Mouse (Mus musculus) CD4-positive helper T cell, adult 2 months (primary cell): Measurements from ENCODE around the gene Hist1h2af.

ENCODE experiments used
- DNase-seq: peaks from one replicate; pipeline ENCODE4 v3.0.0-alpha.2; 2012; ENCODE audit warnings: low read depth, missing footprints, low spot score

Hist1h2af gene

DNA sequence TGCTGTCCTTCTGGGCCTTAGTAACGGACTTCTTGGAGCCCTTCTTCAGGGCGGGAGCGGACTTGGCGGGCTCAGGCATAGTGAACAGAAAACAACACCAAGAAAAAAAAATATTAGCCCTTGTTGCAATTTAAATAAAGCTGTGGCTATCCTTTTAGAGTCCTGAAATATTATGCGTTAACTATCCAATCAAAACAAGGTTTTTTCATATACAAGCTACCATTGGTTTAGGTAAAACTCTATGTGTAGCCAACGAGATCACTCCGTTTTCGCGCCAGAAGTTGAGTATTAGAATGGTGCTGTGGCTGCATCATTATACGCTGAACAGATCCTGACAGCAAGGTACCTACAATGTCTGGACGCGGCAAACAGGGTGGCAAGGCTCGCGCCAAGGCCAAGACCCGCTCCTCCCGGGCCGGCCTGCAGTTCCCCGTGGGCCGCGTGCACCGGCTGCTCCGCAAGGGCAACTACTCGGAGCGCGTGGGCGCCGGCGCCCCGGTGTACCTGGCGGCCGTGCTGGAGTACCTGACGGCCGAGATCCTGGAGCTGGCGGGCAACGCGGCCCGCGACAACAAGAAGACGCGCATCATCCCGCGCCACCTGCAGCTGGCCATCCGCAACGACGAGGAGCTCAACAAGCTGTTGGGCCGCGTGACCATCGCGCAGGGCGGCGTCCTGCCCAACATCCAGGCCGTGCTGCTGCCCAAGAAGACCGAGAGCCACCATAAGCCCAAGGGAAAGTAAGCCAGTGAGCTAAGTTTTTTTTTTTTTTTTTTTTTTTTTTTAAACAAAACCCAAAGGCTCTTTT, at the start of gene Hist1h2af:
Gene Hist1h2af (plus strand): TSS at position 347 of the 808 bp plus-strand sequence.
- DNase-seq = peak; percentile 80

DNA sequence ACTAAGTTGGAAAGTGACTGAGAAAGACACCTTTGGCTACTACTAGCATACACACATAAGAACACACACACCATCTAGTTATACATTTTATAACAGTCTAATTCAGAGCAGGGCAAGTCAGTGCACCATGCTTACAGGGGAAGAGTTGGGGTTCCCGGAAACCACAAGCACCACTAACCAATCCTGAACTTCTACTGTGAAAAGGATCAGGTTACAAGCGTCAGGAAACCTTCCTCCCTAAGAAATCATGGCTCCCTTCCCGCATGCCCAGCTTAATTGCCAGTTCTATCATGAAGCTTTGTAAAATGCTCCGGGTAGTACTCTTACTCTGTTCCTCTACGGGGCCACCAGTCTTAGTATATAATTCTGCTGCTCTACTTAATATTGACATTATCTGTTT, 48.4 kb upstream of the Hist1h2af start:
- no peak for DNase-seq

DNA sequence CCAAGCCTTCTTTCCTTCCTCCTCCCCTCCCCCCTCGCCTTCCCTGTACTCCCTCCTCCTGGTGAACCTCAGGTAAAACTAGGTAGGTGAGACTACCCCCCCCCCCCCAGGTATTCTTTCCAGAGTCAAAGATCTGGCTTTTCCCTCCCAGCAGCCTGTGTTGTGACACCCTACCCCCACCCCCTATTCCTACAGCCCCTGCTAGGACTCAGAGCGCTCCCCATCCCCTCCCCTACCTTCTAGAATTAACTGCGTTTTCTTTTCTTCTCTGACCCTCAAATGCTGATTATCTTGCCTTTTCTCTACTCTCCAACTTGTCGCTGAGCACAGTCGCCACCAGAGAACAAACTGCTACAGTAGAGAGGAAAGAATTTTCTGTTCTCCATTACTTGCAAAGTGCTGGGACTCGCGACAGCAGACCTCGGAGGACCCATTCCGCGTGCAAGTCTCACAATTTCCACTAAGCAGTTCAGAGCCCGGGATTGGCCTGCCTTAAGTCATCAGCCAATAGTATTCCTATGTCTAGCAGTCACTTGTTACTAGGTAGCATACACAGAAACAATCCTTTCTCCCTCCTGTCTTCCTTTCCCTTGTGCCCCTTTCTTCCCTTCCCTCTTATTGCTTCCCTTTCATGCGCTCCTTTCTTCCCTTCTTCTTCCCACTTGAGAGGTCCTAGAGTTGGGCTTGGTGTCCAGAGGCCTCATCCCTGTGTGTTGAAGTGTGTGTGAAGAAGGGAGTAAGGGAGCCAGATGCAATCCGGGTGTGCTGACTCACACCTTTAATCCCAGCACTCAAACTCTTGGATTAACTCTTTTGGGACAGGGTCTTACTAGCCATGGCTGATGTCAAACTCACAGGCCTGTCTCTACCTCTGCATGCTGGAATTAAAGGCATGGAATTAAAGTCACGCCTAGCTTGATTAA, 45.0 kb upstream of the Hist1h2af start, which contains the start of gene Btn2a2:
Gene Btn2a2 (minus strand): TSS at position 458 of the 923 bp plus-strand sequence.
- peak; percentile 75 for DNase-seq

- DNase-seq = no peak
Observed at GRCm38 (mm10) chr13:23490863-23491262, 42.8 kb upstream of the Hist1h2af start.

GRCm38 (mm10) chr13:23491263-23491662, 42.4 kb upstream of the Hist1h2af start:
- no peak for DNase-seq

DNA sequence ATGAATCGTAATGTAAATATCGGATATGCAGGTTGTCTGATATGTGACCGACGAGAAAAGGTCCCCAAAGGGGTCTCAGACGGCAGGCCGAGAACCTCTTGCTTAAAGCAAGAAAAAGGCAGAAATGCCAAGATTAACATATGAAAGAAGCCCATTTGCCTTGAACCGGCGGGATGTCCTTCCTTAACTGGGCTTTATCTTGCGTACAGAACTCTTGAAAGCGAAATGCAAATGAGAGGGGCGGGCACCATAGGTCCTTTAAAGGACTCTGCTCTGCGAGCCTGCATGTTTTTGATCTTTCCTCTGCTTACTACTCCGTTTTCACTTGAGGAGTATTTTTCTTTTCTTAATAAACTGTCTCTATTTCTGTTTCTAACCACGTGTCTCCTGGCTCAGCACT, 41.7 kb upstream of the Hist1h2af start:
- no peak for DNase-seq

GRCm38 (mm10) chr13:23495526-23495925, 38.2 kb upstream of the Hist1h2af start:
- no peak for DNase-seq

GRCm38 (mm10) chr13:23497656-23498321, 35.9 kb upstream of the Hist1h2af start:
- DNase-seq = no peak

- DNase-seq = no peak
Observed at GRCm38 (mm10) chr13:23498653-23499052, 35.1 kb upstream of the Hist1h2af start.

- no peak for DNase-seq
Observed at GRCm38 (mm10) chr13:23499943-23500342, 33.8 kb upstream of the Hist1h2af start.

- DNase-seq = peak; percentile 64
Observed at GRCm38 (mm10) chr13:23500424-23501200, 33.1 kb upstream of the Hist1h2af start.

DNA sequence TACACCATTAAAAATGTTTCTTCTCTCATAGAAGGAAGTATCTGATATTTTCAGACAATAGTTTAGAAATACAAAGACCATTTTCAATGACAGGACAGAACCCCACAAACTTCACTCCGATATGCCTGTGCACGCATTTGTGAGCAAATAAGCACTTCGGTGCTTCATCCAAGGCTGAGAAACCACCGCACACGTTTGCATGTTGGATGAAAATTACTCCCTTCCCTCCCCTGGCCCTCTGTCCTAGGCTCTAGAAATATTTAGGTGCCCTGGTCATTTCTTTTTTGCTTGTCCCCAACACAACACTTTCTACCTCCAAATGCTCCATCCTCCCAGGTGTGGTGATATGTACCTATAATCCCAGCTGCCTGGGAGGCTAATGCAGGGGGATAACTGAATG, 32.2 kb upstream of the Hist1h2af start:
- no peak for DNase-seq

- DNase-seq = no peak
Observed at GRCm38 (mm10) chr13:23502031-23502567, 31.6 kb upstream of the Hist1h2af start.

DNA sequence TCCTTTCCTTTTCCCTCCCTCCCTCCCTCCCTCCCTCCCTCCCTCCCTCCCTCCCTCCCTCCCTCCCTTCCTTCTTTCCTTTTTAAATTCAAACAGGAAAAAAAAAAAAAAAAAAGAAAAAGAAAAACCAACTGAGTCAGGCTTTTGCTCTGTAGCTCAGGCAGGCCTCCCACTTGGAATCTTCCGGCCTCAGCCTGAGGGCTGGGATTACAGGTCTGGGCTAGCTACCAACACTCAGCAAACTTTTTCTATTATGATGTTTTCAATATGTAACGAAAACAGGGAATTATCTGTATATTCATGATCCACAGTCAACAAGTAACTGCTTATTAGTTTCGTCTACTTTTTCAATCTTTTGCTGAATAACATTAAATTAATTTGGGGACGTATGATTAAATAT, 30.8 kb upstream of the Hist1h2af start:
- DNase-seq = no peak

DNA sequence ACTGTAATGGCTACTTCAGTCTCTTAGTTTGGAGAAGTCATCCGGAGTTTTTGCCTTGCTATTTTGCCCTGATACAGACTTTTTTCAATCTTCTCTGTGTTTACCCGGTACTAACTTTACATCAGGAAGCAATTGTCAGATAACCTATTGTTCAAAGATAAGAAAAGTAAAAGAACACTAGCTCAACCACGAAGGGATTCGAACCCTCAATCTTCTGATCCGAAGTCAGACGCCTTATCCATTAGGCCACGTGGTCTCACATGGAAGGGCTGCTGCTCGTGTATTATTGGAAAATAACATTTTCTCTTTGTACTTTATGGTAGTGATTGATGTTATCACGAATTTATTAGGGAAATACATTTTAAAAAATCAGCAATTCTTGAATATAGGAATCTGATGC, 29.9 kb upstream of the Hist1h2af start:
- DNase-seq = peak; percentile 57

DNA sequence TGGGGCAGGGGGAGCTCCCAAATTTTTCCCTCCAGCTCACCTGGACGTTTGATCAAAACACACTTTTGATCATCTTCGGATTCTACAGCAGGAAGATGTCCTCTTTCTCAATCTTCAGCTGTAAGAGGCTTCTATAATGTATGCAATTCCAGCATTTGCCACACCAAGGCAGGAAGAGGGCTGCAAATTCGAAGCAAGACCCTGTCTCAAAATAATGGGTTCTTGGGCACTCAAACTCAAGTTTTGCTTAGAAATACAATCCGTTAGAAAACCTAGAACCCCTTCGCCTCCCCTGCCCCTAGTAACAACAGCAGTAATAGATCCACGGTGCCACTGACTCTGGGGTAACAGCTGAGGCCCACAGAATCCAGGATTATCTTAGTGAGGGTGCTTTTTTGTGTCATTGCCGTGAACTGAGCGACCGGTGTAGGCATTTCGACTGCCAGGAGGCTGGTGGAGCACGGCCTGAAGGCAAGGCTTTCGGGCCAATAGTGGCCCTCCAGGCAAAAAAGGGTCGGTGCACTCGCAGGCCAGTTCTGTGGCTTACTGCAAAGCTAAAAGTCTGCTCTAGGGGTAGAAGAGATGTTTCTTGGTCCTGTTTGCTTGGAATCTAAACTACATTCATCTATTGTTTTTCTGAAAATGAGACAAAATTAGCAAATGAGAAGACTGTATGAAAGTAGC, 27.9 kb upstream of the Hist1h2af start:
- DNase-seq = no peak

DNA sequence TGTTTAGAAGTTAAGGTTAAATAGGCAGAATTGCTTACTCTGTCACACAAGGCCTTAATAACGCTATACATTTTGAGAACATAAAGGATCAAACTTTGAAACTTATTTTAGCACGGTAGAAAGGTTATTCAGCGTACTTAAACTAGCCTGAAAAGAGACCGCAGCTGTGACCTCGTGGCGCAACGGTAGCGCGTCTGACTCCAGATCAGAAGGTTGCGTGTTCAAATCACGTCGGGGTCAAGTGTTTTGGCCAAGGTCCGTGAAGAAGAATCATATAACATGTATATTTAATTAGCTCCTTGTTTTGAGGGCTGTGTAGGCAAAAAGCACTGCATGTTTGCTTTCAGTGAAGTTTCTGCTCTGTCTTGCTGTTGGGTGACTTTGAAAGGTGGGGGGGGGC, 27.4 kb upstream of the Hist1h2af start:
- peak; percentile 39 for DNase-seq

GRCm38 (mm10) chr13:23506819-23507515, 26.7 kb upstream of the Hist1h2af start:
- no peak for DNase-seq

DNA sequence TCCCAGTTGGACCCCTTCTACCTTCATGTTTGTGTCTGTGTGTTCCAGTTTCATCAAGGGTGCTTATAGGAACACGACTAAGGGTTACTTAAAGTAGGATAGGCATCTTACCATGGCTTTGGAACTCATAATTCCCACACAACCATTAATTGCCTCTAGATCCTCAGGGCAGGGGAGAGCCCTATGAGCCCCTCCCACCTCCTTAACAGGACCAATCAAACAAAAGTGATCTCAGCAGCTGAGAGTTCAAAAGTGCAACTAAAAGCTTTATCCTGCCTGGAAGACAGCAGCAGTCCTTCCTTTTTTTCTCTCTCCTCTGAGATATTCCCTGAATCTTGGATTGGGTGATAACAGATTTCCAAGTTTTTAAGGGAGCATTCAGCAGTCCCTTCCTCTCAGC, 23.6 kb upstream of the Hist1h2af start:
- no peak for DNase-seq

DNA sequence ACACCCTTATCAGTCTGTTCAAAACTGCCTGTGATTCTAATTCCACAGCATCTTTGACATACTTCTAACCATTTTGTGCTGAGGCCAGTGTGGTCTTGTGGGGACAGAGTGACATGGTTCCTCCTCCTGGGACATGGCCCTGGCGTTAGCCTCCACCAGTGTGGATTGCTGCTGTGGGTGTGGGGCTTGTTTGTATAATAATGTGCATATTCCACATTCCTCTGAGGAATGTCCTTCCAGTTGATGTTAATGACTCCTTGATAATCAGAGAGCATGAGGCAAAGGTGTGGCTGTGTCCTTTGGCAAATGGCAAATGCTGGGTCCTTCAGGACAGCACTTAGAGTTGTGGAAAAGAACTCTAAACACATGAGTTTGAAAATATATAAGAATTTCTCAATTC, 20.2 kb upstream of the Hist1h2af start:
- no peak for DNase-seq
